Mouse (Mus musculus): ENCODE data around the gene Plekhs1. TPM values are rescaled to one million over a fixed set of nuclear protein-coding genes. Genes with fewer than 3 reads are reported as not detected.

Plekhs1 gene
- polyA plus RNA-seq, 1 experiment from 2014 or later, result 0.39 TPM

DNA sequence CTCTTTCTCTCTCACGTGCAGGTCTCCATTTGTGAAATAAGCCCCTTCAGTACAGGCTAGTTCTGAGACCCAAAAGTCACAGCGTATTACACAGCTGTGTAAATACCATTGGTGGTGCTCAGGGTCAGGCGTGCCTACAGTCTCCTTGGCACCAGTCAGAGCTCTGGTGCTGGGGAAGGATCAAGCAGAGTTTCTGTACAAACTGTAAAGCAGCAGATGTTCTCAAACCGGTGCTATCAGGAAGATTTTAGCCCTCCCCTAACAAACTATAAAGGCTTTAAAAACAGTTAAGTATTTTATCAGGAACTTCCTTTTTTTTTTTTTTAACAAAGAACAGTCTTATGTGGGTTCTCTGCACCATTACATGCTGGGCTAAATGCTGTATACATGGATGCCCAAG, 1.3 kb downstream of the Plekhs1 start:
- H3K9ac ChIP-seq, result no peak overlapping the region
- H3K27ac ChIP-seq, result no peak overlapping the region
- no peaks in the 10 kb centered on the region for H3K9me3 ChIP-seq
- 77% methylated on average over 4 of the region's 4 CpGs for WGBS
- H3K4me3 ChIP-seq, result no peak overlapping the region
- H3K4me2 ChIP-seq, result no peak overlapping the region
- no peaks in the 10 kb centered on the region for H3K27me3 ChIP-seq (replicated peaks)
- no peak for ATAC-seq (replicated peaks)
- no peaks in the 10 kb centered on the region for H3K4me1 ChIP-seq
- no peaks in the 10 kb centered on the region for H3K36me3 ChIP-seq (replicated peaks)

GRCm38 (mm10) chr19:56466486-56466885, 5.0 kb downstream of the Plekhs1 start:
- no peaks in the 10 kb centered on the region for H3K27me3 ChIP-seq (replicated peaks)
- no peaks in the 10 kb centered on the region for H3K4me1 ChIP-seq
- no peak overlapping the region for H3K4me3 ChIP-seq
- H3K36me3 ChIP-seq (replicated peaks), result no peaks in the 10 kb centered on the region
- no peak overlapping the region for H3K27ac ChIP-seq
- H3K9me3 ChIP-seq, result no peaks in the 10 kb centered on the region
- H3K9ac ChIP-seq, result no peak overlapping the region
- WGBS, result 78% methylated on average over 8 of the region's 8 CpGs
- no peak for ATAC-seq (replicated peaks)
- no peak overlapping the region for H3K4me2 ChIP-seq

GRCm38 (mm10) chr19:56470286-56471020, 9.0 kb downstream of the Plekhs1 start:
- Histone ChIP-seq H3K9ac (no peak overlapping the region), H3K4me1 (peaks cover 15% of the 10 kb centered on the region), H3K27me3 (replicated peaks) (no peaks in the 10 kb centered on the region), H3K4me2 (no peak overlapping the region), H3K4me3 (no peak overlapping the region), H3K27ac (no peak overlapping the region), H3K9me3 (no peaks in the 10 kb centered on the region), H3K36me3 (replicated peaks) (no peaks in the 10 kb centered on the region)
- WGBS, result 66% methylated on average over 14 of the region's 14 CpGs
- no peak for ATAC-seq (replicated peaks)

GRCm38 (mm10) chr19:56471934-56472333, 10.5 kb downstream of the Plekhs1 start:
- H3K4me2 ChIP-seq, result no peak overlapping the region
- H3K4me1 ChIP-seq, result peaks cover 15% of the 10 kb centered on the region
- no peak overlapping the region for H3K9ac ChIP-seq
- H3K36me3 ChIP-seq (replicated peaks), result no peaks in the 10 kb centered on the region
- H3K27me3 ChIP-seq (replicated peaks), result no peaks in the 10 kb centered on the region
- no peak for ATAC-seq (replicated peaks)
- 65% methylated on average over 10 of the region's 10 CpGs for WGBS
- H3K4me3 ChIP-seq, result no peak overlapping the region
- H3K9me3 ChIP-seq, result no peaks in the 10 kb centered on the region
- no peak overlapping the region for H3K27ac ChIP-seq

DNA sequence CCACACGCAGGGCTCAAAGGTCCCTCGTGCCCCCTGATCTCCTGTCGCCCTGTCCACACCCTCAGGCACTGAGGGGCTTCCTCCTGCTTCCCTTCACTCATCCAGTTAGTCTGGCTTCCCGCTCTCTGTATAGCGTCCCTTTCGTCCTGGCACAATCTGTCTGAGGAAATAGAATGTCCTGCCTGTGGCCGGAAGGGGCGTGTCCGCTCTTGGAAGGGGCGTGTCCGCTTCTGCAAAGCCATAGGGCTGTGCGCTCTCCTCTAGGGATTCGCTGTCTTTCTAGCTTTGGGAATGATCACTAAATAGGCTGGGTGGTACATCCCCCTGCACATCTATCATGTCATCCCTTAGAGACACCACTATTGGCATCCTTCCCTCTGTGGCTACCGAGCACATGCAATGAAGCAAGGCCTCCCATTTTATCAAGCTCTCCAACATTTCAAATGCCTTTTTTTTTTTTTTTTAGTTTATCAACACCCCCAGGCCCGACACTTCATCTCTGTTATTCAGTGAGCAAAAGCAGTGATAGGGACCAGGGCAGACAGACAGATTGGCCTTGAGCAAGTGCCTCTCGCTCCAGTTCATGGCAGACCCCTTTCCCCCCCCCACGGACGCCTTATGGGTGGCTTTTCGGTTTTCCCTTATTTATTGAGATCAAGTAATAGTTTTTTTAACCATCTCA, 13.6 kb downstream of the Plekhs1 start:
- ATAC-seq (replicated peaks), result no peak
- Histone ChIP-seq H3K4me1 (peaks cover 15% of the 10 kb centered on the region), H3K27ac (no peak overlapping the region), H3K9me3 (no peaks in the 10 kb centered on the region), H3K27me3 (replicated peaks) (no peaks in the 10 kb centered on the region), H3K9ac (no peak overlapping the region), H3K4me3 (no peak overlapping the region), H3K4me2 (no peak overlapping the region), H3K36me3 (replicated peaks) (no peaks in the 10 kb centered on the region)
- WGBS, result 62% methylated on average over 19 of the region's 19 CpGs

DNA sequence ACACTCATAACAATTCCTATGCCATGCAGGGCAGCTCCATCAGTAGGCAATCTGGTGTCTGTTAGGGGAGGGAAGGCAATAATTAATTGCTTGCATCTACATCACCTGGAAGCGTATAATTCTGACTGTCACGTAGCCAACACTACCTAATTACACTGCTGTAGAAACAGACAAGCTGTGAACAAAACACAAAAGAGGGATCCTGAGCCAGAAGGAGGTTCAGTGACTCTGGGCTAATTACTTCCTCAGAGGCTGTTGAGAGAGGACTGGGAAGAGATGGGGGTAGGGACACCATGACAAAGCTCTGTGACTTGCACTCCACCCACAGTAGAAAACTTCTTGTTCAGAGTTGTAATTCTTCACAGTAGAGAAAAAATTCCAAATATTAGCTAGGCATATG, 15.1 kb downstream of the Plekhs1 start:
- H3K4me1 ChIP-seq, result peaks cover 15% of the 10 kb centered on the region
- no peak overlapping the region for H3K27ac ChIP-seq
- H3K9me3 ChIP-seq, result no peaks in the 10 kb centered on the region
- H3K9ac ChIP-seq, result no peak overlapping the region
- no peak overlapping the region for H3K4me2 ChIP-seq
- 27% methylated on average over 2 of the region's 2 CpGs for WGBS
- no peak overlapping the region for H3K4me3 ChIP-seq
- ATAC-seq (replicated peaks), result no peak
- H3K36me3 ChIP-seq (replicated peaks), result no peaks in the 10 kb centered on the region
- no peaks in the 10 kb centered on the region for H3K27me3 ChIP-seq (replicated peaks)

DNA sequence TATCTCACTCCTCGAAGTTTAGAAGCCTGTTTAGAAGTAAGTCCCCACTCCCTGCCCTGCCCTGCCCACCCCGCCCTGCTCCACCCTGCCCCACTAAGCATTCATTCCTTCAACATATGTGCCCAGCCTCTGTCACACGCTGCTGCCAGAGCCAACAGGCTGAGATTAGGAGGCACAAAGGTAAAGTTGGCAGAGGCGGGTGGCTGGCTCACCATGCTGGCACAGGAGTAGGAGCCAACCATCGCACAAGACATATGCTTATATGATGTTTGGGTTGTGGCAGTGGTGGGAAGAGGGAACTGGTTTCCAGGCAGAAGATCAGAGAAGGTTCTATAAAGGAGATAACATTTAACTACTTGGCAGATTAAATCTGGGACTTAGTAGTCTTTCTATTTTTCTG, 15.8 kb downstream of the Plekhs1 start:
- Histone ChIP-seq H3K9me3 (no peaks in the 10 kb centered on the region), H3K27me3 (replicated peaks) (no peaks in the 10 kb centered on the region), H3K9ac (no peak overlapping the region), H3K4me2 (no peak overlapping the region), H3K36me3 (replicated peaks) (no peaks in the 10 kb centered on the region), H3K27ac (no peak overlapping the region), H3K4me1 (peaks cover 15% of the 10 kb centered on the region), H3K4me3 (no peak overlapping the region)
- 83% methylated on average over 5 of the region's 5 CpGs for WGBS
- no peak for ATAC-seq (replicated peaks)

- H3K9ac ChIP-seq, result no peak overlapping the region
- ATAC-seq (replicated peaks), result no peak
- H3K4me1 ChIP-seq, result peaks cover 11% of the 10 kb centered on the region
- H3K36me3 ChIP-seq (replicated peaks), result no peaks in the 10 kb centered on the region
- 35% methylated on average over 3 of the region's 3 CpGs for WGBS
- H3K4me2 ChIP-seq, result no peak overlapping the region
- no peak overlapping the region for H3K4me3 ChIP-seq
- no peak overlapping the region for H3K27ac ChIP-seq
- H3K27me3 ChIP-seq (replicated peaks), result no peaks in the 10 kb centered on the region
- no peaks in the 10 kb centered on the region for H3K9me3 ChIP-seq
Observed at GRCm38 (mm10) chr19:56477832-56478231, 16.4 kb downstream of the Plekhs1 start.

DNA sequence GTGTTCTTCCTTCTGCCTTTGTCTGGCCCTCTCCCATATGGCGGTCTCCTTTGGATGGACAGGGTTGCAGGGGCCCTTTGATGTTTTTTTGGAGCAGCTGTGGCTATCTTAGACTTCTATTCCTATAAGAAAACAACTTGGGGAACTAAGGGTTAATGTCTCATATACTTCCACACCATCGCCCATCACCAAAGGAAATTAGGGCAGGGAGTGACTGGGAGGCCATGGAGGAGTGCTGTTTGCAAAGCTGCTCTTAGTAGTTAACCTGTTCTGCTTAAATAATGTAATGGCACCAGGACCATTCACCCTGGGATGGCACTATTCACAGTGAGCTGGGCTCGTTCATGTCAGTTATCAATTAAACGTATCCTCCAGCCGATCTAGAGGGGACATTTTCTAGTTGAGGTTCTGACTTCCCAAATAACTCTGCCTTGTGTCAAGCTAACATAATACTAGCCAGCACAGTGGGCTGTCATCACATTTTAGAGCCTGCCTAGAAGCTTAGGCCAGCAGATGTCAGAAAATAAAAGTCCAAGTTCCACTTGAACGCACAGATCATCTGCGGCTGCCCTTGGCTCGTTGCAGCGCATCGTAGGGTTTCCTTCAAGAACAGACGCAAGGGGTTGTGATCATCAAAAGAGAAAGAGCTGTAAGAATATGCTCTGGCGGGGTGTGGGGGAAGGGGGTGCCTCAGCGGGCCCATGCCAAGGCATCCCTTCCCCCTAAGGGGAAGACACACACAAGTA, 23.4 kb downstream of the Plekhs1 start:
- Histone ChIP-seq H3K27ac (no peak overlapping the region), H3K9ac (no peak overlapping the region), H3K36me3 (replicated peaks) (no peaks in the 10 kb centered on the region), H3K4me2 (no peak overlapping the region), H3K4me1 (peaks cover 14% of the 10 kb centered on the region), H3K4me3 (no peak overlapping the region), H3K27me3 (replicated peaks) (no peaks in the 10 kb centered on the region), H3K9me3 (no peaks in the 10 kb centered on the region)
- ATAC-seq (replicated peaks), result no peak
- 41% methylated on average over 13 of the region's 13 CpGs for WGBS

DNA sequence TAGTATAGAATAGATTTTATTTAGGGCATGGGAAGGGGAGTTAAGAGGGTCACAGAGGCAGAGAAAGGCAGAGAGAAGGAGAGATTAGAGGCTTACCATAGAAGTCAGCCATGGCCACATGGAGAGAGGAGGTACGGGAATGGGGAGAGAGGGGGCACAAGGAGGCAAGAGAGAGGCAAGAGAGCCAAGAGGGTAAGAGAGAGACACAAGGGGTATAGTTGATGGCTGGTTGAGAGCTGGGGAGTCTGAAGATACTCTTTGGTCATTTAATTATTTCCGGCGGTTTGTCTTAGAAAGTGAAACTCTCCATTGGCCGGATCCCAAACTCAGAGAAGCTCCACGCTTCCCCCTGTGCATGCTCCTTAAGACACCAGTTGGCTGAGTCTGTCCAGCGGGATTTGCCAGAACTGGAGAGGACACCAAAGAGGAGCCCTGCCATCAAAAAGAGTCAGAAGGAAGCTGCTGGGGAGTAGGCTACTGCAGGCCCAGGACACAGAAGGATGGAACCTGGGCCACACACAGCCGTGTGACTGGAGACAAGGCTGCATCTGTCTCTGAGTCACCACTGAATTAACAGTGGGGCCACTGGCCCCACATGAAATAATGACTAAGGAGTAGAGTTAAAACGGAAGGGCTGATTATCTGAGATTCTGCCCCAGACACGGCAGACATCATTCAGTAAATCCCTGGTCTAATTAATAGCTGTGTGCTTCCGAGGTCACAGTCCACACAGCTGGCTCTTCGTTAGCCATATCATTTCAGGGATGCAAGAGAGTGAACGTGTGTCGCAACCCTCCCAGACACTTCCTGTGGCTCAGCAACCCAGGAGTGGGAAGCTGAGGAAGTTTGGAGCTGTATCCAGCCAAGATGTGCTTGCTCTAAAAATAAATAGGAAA, 24.2 kb downstream of the Plekhs1 start:
- no peak overlapping the region for H3K9ac ChIP-seq
- no peak overlapping the region for H3K27ac ChIP-seq
- H3K36me3 ChIP-seq (replicated peaks), result no peaks in the 10 kb centered on the region
- 44% methylated on average over 13 of the region's 13 CpGs for WGBS
- H3K4me1 ChIP-seq, result peaks cover 14% of the 10 kb centered on the region
- H3K4me2 ChIP-seq, result no peak overlapping the region
- H3K4me3 ChIP-seq, result no peak overlapping the region
- ATAC-seq (replicated peaks), result no peak
- H3K27me3 ChIP-seq (replicated peaks), result no peaks in the 10 kb centered on the region
- H3K9me3 ChIP-seq, result no peaks in the 10 kb centered on the region

GRCm38 (mm10) chr19:56486926-56487325, 25.5 kb downstream of the Plekhs1 start:
- H3K27me3 ChIP-seq (replicated peaks), result no peaks in the 10 kb centered on the region
- H3K27ac ChIP-seq, result no peak overlapping the region
- no peak for ATAC-seq (replicated peaks)
- H3K36me3 ChIP-seq (replicated peaks), result no peaks in the 10 kb centered on the region
- 87% methylated on average over 7 of the region's 7 CpGs for WGBS
- no peak overlapping the region for H3K9ac ChIP-seq
- peaks cover 14% of the 10 kb centered on the region for H3K4me1 ChIP-seq
- H3K9me3 ChIP-seq, result no peaks in the 10 kb centered on the region
- no peak overlapping the region for H3K4me3 ChIP-seq
- H3K4me2 ChIP-seq, result no peak overlapping the region

DNA sequence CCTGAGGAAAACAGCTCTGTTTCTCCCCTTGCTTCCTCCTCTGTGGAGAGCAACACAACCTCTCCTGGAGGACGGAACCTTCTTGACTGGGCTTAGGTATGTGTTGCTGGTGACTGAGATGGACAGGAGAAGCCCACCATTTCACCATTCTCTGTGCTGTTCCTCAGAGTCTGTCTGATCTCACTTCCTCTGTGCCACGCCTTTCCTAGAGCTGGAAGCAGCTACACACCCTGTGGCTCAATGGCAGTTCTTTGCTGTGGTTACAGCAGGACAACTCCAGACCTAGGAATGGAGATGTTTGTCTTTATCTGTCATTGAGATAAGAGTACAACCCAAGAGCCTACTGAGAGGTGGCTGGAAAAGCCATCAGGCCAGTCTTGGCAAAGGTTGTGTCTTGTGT, 25.9 kb downstream of the Plekhs1 start:
- H3K9ac ChIP-seq, result no peak overlapping the region
- peaks cover 14% of the 10 kb centered on the region for H3K4me1 ChIP-seq
- WGBS, result 95% methylated on average over 2 of the region's 2 CpGs
- no peaks in the 10 kb centered on the region for H3K36me3 ChIP-seq (replicated peaks)
- H3K27ac ChIP-seq, result no peak overlapping the region
- H3K4me2 ChIP-seq, result no peak overlapping the region
- no peak for ATAC-seq (replicated peaks)
- no peaks in the 10 kb centered on the region for H3K9me3 ChIP-seq
- no peak overlapping the region for H3K4me3 ChIP-seq
- no peaks in the 10 kb centered on the region for H3K27me3 ChIP-seq (replicated peaks)

Measured in midbrain, embryonic 15.5 days (tissue).